Mouse (Mus musculus) left cerebral cortex, adult 11 months (tissue): ENCODE results near the gene Zfp3.
A peak's percentile ranks its signal among the peaks of the same experiment; 100 is the strongest.

ENCODE experiments used
- DNase-seq: peaks from one replicate; pipeline ENCODE4 v3.0.0; 2022; ENCODE audit warnings: low spot score

Zfp3 gene

DNA sequence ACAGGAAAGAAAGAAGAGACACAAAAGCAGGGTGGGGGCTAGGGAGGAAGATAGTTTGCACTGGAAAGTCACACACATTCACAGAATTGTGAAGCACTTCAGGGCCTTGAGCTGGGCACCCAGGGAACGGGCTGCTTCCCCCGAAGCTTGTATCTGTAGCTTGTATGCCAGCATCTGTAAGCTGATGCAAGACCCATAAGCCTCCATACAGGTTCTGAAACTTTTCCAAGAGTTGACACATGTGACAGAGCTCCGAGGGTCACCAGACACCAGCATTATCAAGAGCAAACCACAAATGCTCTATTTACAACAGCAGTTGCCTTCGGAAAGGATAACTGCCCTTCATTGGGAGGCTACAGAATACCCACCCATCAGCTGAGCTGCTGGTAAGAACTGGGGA, 43.6 kb downstream of the Zfp3 start:
- no peak for DNase-seq

- no peak for DNase-seq
Observed at GRCm38 (mm10) chr11:70808101-70808500, 44.1 kb downstream of the Zfp3 start.

DNA sequence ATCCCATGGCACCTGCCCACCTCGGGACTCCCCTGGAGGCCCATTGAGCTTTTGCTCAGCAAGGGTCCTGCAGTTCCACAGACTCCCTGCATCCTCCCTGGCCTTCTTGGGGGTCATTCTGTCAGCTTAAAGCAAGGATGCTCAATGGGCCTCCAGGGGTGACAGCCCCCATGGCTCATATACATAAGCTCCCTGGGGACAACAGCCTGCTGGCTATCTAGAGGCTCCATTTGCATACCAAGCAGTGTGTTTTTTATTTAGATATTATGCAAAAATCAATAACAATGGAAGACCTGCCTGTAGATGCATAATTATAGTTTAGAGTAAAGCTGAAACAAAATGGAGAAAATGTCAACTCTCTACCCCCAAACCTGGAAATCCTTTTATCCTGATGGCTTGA, 45.0 kb downstream of the Zfp3 start:
- DNase-seq: no peak

DNA sequence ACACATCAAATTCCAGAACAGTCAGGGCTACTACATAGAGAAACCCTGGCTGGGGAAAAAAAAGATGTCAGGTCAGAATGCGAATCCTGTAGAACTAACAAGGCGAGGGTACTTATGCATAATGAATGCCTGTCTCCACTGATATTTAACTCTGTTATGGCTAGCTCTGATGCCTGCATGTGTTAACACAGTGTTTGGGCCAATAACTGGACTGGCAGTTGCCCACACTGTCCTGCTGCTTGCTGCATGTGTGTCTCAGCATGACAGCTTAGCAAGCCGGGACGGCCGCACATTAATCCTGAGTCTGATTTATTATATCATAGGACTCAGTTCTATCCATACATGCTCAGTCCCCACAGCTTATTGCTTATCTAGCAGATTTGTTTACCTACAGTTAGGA, 47.0 kb downstream of the Zfp3 start:
- no peak for DNase-seq

- DNase-seq: no peak
Observed at GRCm38 (mm10) chr11:70811471-70812240, 47.6 kb downstream of the Zfp3 start.

DNA sequence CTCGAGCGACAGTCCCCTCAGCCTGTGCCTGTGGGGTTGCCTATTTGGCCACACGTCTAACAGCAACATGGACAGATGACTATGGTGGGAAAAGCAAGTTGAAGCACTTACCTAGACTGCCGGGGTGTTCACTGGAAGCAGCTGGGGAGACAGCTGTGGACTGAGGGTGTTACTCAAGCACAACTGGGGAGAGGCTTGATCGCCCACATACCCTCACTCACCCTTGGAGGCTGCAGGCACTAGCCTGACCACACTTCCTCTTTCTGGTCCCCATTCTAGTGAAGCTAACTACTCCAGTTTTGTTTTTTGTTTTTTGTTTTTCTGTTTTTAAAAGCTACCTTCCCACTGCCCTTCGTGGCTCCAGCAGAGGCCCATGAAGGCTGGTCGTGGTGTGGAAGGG, 48.4 kb downstream of the Zfp3 start, which contains the start of gene Scimp:
Gene Scimp, minus strand, starts transcription at position 222 of the 400 bp plus-strand sequence.
- DNase-seq: no peak

- DNase-seq: no peak
Observed at GRCm38 (mm10) chr11:70815071-70815470, 51.1 kb downstream of the Zfp3 start.

- DNase-seq: peak; percentile 48
Observed at GRCm38 (mm10) chr11:70815498-70816078, 51.6 kb downstream of the Zfp3 start.

DNA sequence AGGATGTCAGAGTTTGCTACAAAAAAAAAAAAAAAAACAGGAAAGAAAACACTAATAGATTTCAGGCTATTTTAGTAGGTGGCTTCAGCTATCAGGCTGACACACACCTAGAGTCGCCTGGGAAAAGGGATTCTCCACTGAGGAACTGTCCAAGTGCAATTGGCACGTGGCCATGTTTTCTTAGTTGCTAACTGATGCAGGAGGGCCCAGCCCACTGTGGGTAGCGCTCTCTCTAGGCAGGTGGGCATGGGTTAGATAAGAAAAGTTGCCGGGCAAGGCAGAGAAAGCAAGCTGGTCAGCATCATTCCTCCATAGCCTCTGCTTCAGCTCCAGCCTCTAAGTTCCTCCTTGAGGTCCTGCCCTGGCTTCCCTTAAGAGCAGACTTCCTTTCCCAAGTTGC, 52.8 kb downstream of the Zfp3 start:
- no peak for DNase-seq

DNA sequence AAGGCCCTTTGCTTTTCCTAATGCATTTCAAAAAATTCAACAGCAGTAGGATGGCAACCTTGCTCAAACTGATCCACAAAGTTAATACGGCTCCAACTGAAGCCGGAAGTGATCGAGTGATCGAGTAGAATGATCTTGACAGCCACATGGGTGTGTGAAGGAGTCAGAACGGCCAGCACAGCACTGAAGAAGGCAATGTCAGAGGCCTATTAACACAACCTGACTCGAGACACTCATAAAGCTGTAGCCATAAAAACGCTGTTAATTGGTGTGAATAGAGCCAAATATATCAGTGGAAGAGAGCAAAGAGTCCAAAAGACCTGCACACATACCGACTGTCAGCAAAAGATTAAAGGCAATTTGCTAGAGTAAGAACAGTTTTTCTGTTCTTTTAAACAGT, 56.1 kb downstream of the Zfp3 start:
- DNase-seq: no peak

DNA sequence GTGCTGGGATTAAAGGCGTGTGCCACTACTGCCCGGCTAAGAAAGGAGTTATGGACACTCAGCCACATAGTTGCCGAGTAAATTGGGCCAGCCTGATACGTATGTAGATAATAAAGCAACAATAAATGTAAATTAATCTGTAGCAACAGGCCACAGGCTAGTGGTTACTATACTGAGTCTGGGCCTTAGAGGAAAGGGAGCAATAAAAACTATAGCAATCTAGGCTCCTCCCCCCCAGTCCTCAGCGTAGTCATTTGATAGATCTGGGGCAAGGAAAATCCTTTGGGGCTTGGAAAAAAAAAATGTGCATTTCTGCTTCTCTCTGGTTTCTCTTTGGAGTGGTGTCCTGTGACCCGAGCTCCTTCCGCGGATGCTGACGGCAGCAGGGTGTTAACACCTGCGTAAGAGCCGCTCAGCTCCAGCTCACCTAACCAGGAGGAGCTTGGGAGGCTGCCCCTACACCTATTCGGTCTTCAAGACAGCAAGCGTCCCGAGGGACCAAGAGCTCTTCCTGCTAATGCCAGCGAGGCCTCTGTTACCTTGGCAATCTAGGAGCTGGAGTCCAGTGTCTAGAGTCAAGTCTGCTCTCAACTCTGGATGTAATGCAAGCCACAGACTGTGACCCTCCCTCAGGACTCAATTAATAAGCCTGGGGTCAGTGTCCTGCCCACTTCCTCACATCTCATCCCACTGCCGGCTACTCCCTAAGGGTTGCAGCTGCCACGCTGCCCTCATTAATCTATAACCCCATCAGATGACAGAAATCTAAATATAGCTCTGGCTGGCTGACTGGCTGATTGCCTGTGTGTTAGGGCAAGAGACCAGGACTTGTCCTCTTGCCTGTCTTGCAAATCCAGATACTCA, 58.0 kb downstream of the Zfp3 start:
- DNase-seq: no peak
